Mouse (Mus musculus): Measurements from ENCODE around the gene Frmd4a. TPM values are rescaled to one million over a fixed set of nuclear protein-coding genes. Genes with fewer than 3 reads are reported as not detected.

Gene Frmd4a
- polyA plus RNA-seq, 1 experiment from 2014 or later = 64.3 TPM

DNA sequence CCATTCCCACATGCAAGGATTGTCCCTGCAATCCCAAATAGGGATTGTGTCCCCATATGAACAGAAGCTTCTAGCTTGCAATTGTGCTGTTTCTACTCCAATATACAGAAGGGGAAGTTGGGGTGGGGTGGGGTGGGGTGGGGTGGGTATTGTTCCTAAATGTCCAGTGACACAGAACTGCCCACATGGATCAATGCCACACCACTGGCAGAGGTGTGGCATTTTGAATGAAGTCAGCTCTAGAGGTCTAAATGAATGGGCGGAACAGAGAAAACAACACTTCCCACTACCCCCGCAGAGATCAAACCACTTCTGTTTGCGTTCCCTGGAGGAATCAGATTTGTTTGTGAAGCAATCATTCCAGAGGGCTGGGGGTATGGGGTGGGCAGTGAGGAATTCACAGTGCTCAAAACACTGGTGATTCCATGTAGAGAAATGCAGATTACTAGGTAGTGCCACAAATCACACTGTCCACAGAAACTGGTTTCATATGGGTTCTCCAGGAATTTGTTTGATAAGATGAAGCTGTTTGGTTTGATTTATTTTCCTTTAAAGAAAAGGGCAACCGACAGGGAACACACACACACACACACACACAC, 268.3 kb downstream of the Frmd4a start:
- 27% methylated on average over 4 of the region's 4 CpGs for WGBS
- H3K9me3 ChIP-seq (replicated peaks) = no peaks in the 10 kb centered on the region; the same call in 1 of the 2 replicates
- H3K4me3 ChIP-seq = peak overlapping the region; percentile 12; the same call in 1 of the 2 replicates
- H3K36me3 ChIP-seq = peaks cover 4% of the 10 kb centered on the region; the same call in 1 of the 2 replicates
- no peaks in the 10 kb centered on the region for H3K27me3 ChIP-seq (ENCODE audit: low read depth, poor library complexity, severe bottlenecking)
- peaks cover 48% of the 10 kb centered on the region for H3K4me1 ChIP-seq
- H3K27ac ChIP-seq = peak overlapping the region; percentile 69
- no peak for DNase-seq (ENCODE audit: low spot score)

DNA sequence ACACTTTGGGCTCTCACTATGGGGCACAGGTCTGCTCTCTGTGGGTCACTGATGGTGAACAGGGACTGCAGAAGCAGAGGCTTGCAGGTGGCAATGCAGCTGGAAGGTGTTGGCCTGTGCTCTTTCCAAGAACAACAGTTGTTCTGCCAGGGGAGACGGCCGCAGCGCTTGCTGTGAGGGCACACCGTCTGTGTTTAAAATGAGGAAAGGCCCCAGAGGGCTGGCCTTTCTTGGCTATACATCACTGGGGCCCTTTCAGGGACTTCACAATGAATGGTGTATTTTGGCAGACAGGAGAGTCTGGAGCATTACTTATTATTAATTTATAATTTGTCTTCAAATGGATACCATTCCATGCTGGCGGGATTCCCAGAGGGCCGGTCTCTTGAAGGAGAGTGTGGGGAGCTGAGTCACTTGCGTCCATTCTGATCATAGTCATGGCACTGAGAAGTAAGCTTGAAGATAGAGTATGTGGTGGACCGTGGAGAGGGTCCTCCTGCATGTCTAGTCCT, 268.9 kb downstream of the Frmd4a start:
- peaks cover 48% of the 10 kb centered on the region for H3K4me1 ChIP-seq

DNA sequence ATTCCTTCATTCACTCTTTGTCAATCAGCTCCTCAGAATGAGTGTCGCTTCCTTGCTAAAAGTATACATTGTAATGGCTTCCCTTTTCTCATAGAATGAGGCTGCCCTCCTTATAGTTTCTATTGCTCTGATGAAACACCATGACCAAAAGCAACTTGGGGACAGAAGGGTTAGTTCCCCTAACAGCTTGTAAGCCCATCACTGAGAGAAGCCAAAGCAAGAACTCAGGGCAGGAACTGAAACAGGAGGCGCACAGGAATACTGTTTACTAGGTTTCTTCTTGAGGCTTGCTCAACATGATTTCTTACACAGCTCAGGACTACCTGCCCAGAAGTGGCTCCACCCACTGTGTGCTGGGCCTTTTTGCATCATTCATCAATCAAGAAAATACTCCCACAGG, 273.0 kb downstream of the Frmd4a start:
- Histone ChIP-seq H3K27me3 (ENCODE audit: low read depth, poor library complexity, severe bottlenecking) (no peaks in the 10 kb centered on the region), H3K4me1 (peaks cover 23% of the 10 kb centered on the region), H3K36me3 (peaks cover 4% of the 10 kb centered on the region; the same call in 1 of the 2 replicates), H3K9me3 (replicated peaks) (no peaks in the 10 kb centered on the region; the same call in 1 of the 2 replicates), H3K4me3 (no peak overlapping the region), H3K27ac (no peak overlapping the region)
- DNase-seq (ENCODE audit: low spot score) = no peak
- whole genome bisulfite sequencing = 94% methylated on average over 2 of the region's 2 CpGs

More for the DNA sequence above, 268.9 kb downstream of the Frmd4a start:
- DNase-seq (ENCODE audit: low spot score) = peak; percentile 42
- no peaks in the 10 kb centered on the region for H3K27me3 ChIP-seq (ENCODE audit: low read depth, poor library complexity, severe bottlenecking)
- H3K4me3 ChIP-seq = peak overlapping the region; percentile 12; the same call in 1 of the 2 replicates
- H3K36me3 ChIP-seq = peaks cover 4% of the 10 kb centered on the region; the same call in 1 of the 2 replicates
- 60% methylated on average over 8 of the region's 8 CpGs for WGBS
- no peaks in the 10 kb centered on the region; the same call in 1 of the 2 replicates for H3K9me3 ChIP-seq (replicated peaks)
- H3K27ac ChIP-seq = peak overlapping the region; percentile 69

DNA sequence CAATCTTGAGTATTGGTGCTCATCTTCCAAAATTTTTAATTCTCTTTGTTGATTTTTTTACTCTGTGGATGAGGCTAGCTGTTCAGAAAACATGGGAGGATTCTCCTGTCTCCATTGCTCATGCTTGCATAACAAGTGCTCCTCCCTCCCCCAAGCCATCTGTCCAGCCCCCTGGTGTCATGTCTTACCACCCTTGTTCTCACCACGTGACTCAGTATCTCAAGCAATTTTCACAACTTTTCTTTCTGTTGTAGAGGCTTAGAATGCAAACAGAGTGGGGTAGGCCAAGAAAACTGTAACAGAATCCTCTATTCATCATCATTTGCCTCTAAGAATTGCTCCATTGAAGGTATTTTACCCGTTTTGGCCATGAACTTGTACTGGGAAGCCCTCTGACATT, 273.6 kb downstream of the Frmd4a start:
- Histone ChIP-seq H3K27ac (no peak overlapping the region), H3K4me1 (peaks cover 23% of the 10 kb centered on the region), H3K36me3 (peaks cover 6% of the 10 kb centered on the region; the same call in 1 of the 2 replicates), H3K9me3 (replicated peaks) (no peaks in the 10 kb centered on the region; the same call in 1 of the 2 replicates), H3K27me3 (ENCODE audit: low read depth, poor library complexity, severe bottlenecking) (no peaks in the 10 kb centered on the region), H3K4me3 (no peak overlapping the region)
- WGBS = 58% methylated on average over 2 of the region's 2 CpGs
- no peak for DNase-seq (ENCODE audit: low spot score)

GRCm38 (mm10) chr2:4291671-4292070, 274.2 kb downstream of the Frmd4a start:
- H3K4me1 ChIP-seq = peaks cover 19% of the 10 kb centered on the region
- H3K9me3 ChIP-seq (replicated peaks) = no peaks in the 10 kb centered on the region; the same call in 1 of the 2 replicates
- 93% methylated on average over 3 of the region's 3 CpGs for WGBS

DNA sequence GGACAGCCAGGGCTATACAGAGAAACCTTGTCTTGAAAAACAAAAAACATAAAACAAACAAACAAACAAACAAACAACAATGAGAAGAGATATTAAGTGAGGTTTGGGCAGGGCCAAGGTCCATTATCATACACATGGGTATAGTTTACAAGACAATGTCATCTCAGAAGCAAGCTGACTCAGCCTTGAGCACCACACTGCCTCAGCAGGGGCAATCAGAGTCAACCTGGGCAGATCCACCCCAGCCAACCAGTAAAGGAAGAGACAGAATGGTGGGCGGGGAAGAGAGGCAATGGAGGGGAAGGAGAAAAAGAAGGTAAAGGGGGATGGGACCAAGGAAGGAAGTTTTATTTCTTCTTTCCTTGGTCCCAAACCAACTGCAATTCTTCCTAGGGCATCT, 276.2 kb downstream of the Frmd4a start:
- WGBS = 92% methylated on average over 1 of the region's 1 CpGs
- DNase-seq (ENCODE audit: low spot score) = no peak
- Histone ChIP-seq H3K27me3 (ENCODE audit: low read depth, poor library complexity, severe bottlenecking) (no peaks in the 10 kb centered on the region), H3K9me3 (replicated peaks) (no peaks in the 10 kb centered on the region), H3K27ac (no peak overlapping the region), H3K36me3 (0 out of 2 replicates have a peak, but pooled peaks cover 2% of the 10 kb centered on the region), H3K4me3 (no peak overlapping the region), H3K4me1 (peaks cover 33% of the 10 kb centered on the region)

More at GRCm38 (mm10) chr2:4291671-4292070, 274.2 kb downstream of the Frmd4a start:
- no peak for DNase-seq (ENCODE audit: low spot score)
- Histone ChIP-seq H3K36me3 (peaks cover 6% of the 10 kb centered on the region; the same call in 1 of the 2 replicates), H3K27me3 (ENCODE audit: low read depth, poor library complexity, severe bottlenecking) (no peaks in the 10 kb centered on the region), H3K27ac (no peak overlapping the region), H3K4me3 (no peak overlapping the region)

GRCm38 (mm10) chr2:4295641-4296040, 278.1 kb downstream of the Frmd4a start:
- 0 out of 2 replicates have a peak, but pooled peaks cover 2% of the 10 kb centered on the region for H3K36me3 ChIP-seq
- peaks cover 52% of the 10 kb centered on the region for H3K4me1 ChIP-seq
- no peaks in the 10 kb centered on the region for H3K9me3 ChIP-seq (replicated peaks)
- H3K27me3 ChIP-seq (ENCODE audit: low read depth, poor library complexity, severe bottlenecking) = no peaks in the 10 kb centered on the region
- H3K4me3 ChIP-seq = no peak overlapping the region
- no peak for DNase-seq (ENCODE audit: low spot score)
- peak overlapping the region; percentile 74 for H3K27ac ChIP-seq

DNA sequence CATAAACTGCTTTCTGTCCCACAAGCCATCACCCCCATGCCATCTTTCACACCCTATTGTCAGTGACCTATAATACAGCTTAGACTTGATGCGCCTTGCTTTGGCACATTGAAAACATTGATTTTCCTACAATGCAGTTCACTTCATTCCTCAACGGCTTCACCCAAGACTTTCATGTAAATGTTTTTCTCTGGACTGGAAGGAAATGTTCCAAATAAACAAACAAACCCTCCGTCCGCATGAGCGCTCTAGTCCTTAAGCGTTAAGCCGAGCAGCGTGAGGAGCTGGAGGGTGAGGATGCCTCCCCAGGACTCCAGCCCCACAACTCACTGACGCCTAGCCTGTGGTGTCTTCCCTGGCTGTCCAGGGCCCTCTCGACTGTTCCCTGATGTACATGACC, 279.4 kb downstream of the Frmd4a start:
- Histone ChIP-seq H3K27ac (peak overlapping the region; percentile 95), H3K4me3 (no peak overlapping the region), H3K36me3 (0 out of 2 replicates have a peak, but pooled peaks cover 2% of the 10 kb centered on the region), H3K27me3 (ENCODE audit: low read depth, poor library complexity, severe bottlenecking) (no peaks in the 10 kb centered on the region), H3K4me1 (peaks cover 63% of the 10 kb centered on the region), H3K9me3 (replicated peaks) (no peaks in the 10 kb centered on the region)
- WGBS = 75% methylated on average over 10 of the region's 10 CpGs
- DNase-seq (ENCODE audit: low spot score) = no peak

GRCm38 (mm10) chr2:4298325-4299215, 281.1 kb downstream of the Frmd4a start:
- 3% methylated on average over 19 of the region's 19 CpGs for WGBS
- Histone ChIP-seq H3K27me3 (ENCODE audit: low read depth, poor library complexity, severe bottlenecking) (no peaks in the 10 kb centered on the region), H3K4me1 (peaks cover 78% of the 10 kb centered on the region), H3K4me3 (peak overlapping the region; percentile 61), H3K9me3 (replicated peaks) (no peaks in the 10 kb centered on the region), H3K36me3 (0 out of 2 replicates have a peak, but pooled peaks cover 2% of the 10 kb centered on the region), H3K27ac (peak overlapping the region; percentile 95)
- DNase-seq (ENCODE audit: low spot score) = peak; percentile 95

- peak overlapping the region; percentile 61 for H3K4me3 ChIP-seq
- DNase-seq (ENCODE audit: low spot score) = peak; percentile 42
- 50% methylated on average over 12 of the region's 12 CpGs for WGBS
- H3K27ac ChIP-seq = peak overlapping the region; percentile 95
- H3K27me3 ChIP-seq (ENCODE audit: low read depth, poor library complexity, severe bottlenecking) = no peaks in the 10 kb centered on the region
- H3K36me3 ChIP-seq = 0 out of 2 replicates have a peak, but pooled peaks cover 2% of the 10 kb centered on the region
- no peaks in the 10 kb centered on the region for H3K9me3 ChIP-seq (replicated peaks)
- peaks cover 78% of the 10 kb centered on the region for H3K4me1 ChIP-seq
Measured at GRCm38 (mm10) chr2:4299593-4299992, 282.1 kb downstream of the Frmd4a start.

- no peaks in the 10 kb centered on the region for H3K27me3 ChIP-seq (ENCODE audit: low read depth, poor library complexity, severe bottlenecking)
- H3K4me1 ChIP-seq = peaks cover 75% of the 10 kb centered on the region
- no peaks in the 10 kb centered on the region for H3K9me3 ChIP-seq (replicated peaks)
- H3K36me3 ChIP-seq = 0 out of 2 replicates have a peak, but pooled peaks cover 2% of the 10 kb centered on the region
- H3K27ac ChIP-seq = peak overlapping the region; percentile 95
- peak overlapping the region; percentile 61 for H3K4me3 ChIP-seq
- peak; percentile 76 for DNase-seq (ENCODE audit: low spot score)
- WGBS = 23% methylated on average over 13 of the region's 13 CpGs
Measured at GRCm38 (mm10) chr2:4300383-4300811, 282.9 kb downstream of the Frmd4a start.

GRCm38 (mm10) chr2:4300816-4301215, 283.3 kb downstream of the Frmd4a start:
- WGBS = 21% methylated on average over 8 of the region's 8 CpGs
- peak; percentile 55 for DNase-seq (ENCODE audit: low spot score)
- peak overlapping the region; percentile 95 for H3K27ac ChIP-seq
- peak overlapping the region; percentile 61 for H3K4me3 ChIP-seq
- no peaks in the 10 kb centered on the region for H3K9me3 ChIP-seq (replicated peaks)
- H3K4me1 ChIP-seq = peaks cover 70% of the 10 kb centered on the region
- 0 out of 2 replicates have a peak, but pooled peaks cover 2% of the 10 kb centered on the region for H3K36me3 ChIP-seq
- H3K27me3 ChIP-seq (ENCODE audit: low read depth, poor library complexity, severe bottlenecking) = no peaks in the 10 kb centered on the region

All from limb, embryonic 10.5 days (tissue).